Mouse (Mus musculus): ENCODE results near the gene Tas2r116. TPM values are rescaled to one million over a fixed set of nuclear protein-coding genes. Genes with fewer than 3 reads are reported as not detected.

Gene Tas2r116
- total RNA-seq (2023; ENCODE audit: inconsistent age), result not detected in 4 replicates

GRCm38 (mm10) chr6:132855138-132855537 lies at the start of gene Tas2r116:
Gene Tas2r116 (plus strand): TSS chr6:132855438.

GRCm38 (mm10) chr6:132846842-132847241 lies 8.4 kb upstream of the Tas2r116 start, which contains the start of gene Tas2r123:
Gene Tas2r123 (plus strand): TSS chr6:132847142.

GRCm38 (mm10) chr6:132867708-132868107 lies 12.5 kb downstream of the Tas2r116 start, which contains the start of gene Tas2r110:
Gene Tas2r110 (plus strand): TSS chr6:132868008.

GRCm38 (mm10) chr6:132892711-132893110 lies 37.5 kb downstream of the Tas2r116 start, which contains the start of gene Tas2r113:
Gene Tas2r113 (plus strand): TSS chr6:132893011.

Other genes with a start within 250 kb of the Tas2r116 start
- gene A630073D07Rik, start 203.9 kb upstream of the Tas2r116 start, total RNA-seq (2023; ENCODE audit: inconsistent age), result not detected in 4 replicates
- gene Tas2r120, start 198.5 kb upstream of the Tas2r116 start, total RNA-seq (2023; ENCODE audit: inconsistent age), result not detected in 4 replicates
- gene Tas2r121, start 154.4 kb upstream of the Tas2r116 start, total RNA-seq (2023; ENCODE audit: inconsistent age), result not detected in 4 replicates
- not detected in 4 replicates for gene Tas2r122, start 143.5 kb upstream of the Tas2r116 start, total RNA-seq (2023; ENCODE audit: inconsistent age)
- gene Tas2r115, start 117.4 kb upstream of the Tas2r116 start, total RNA-seq (2023; ENCODE audit: inconsistent age), result not detected in 4 replicates
- not detected in 4 replicates for gene Tas2r124, start 100.7 kb upstream of the Tas2r116 start, total RNA-seq (2023; ENCODE audit: inconsistent age)
- not detected in 4 replicates for gene Tas2r102, start 93.3 kb upstream of the Tas2r116 start, total RNA-seq (2023; ENCODE audit: inconsistent age)
- not detected in 4 replicates for gene Tas2r136, start 77.3 kb upstream of the Tas2r116 start, total RNA-seq (2023; ENCODE audit: inconsistent age)
- not detected in 4 replicates for gene Tas2r117, start 52.6 kb upstream of the Tas2r116 start, total RNA-seq (2023; ENCODE audit: inconsistent age)
- gene Tas2r123, start 8.3 kb upstream of the Tas2r116 start, total RNA-seq (2023; ENCODE audit: inconsistent age), result not detected in 4 replicates
- gene Tas2r110, start 12.6 kb downstream of the Tas2r116 start, total RNA-seq (2023; ENCODE audit: inconsistent age), result not detected in 4 replicates
- not detected in 4 replicates for gene Tas2r113, start 37.6 kb downstream of the Tas2r116 start, total RNA-seq (2023; ENCODE audit: inconsistent age)
- not detected in 4 replicates for gene Tas2r125, start 54.2 kb downstream of the Tas2r116 start, total RNA-seq (2023; ENCODE audit: inconsistent age)
- gene Tas2r129, start 95.7 kb downstream of the Tas2r116 start, total RNA-seq (2023; ENCODE audit: inconsistent age), result not detected in 4 replicates
- not detected in 4 replicates for gene Tas2r131, start 102.5 kb downstream of the Tas2r116 start, total RNA-seq (2023; ENCODE audit: inconsistent age)
- not detected in 4 replicates for gene Tas2r109, start 125.5 kb downstream of the Tas2r116 start, total RNA-seq (2023; ENCODE audit: inconsistent age)
- not detected in 4 replicates for gene Tas2r103, start 181.7 kb downstream of the Tas2r116 start, total RNA-seq (2023; ENCODE audit: inconsistent age)
- gene Tas2r140, start 200.4 kb downstream of the Tas2r116 start, total RNA-seq (2023; ENCODE audit: inconsistent age), result not detected in 4 replicates
- 12.1 to 15.5 TPM (median 12.8 TPM) in 4 replicates for gene Smim10l1, start 249.5 kb downstream of the Tas2r116 start, total RNA-seq (2023; ENCODE audit: inconsistent age)